8 mouse cellular contexts compared by ENCODE assay signal in genomic region chr13:89741116-89741551, GRCm38 (mm10). TPM values are rescaled to one million over a fixed set of nuclear protein-coding genes. Genes with fewer than 3 reads are reported as not detected.
DNase-seq lines count a peak whose midpoint lies in the region; ATAC-seq lines count a peak whose summit lies in the region.

No protein-coding gene starts in this region.

- no peak for DNase-seq in kidney, adult 8-10 months
- DNase-seq in R1 (ENCODE audit: low read depth, low spot score): peak; percentile 50
- DNase-seq in forebrain, embryonic 10.5 days (ENCODE audit: extremely low spot score, low spot score): peak; percentile 81
- peak; percentile 77 for DNase-seq in hindbrain, embryonic 11.5 days (ENCODE audit: low spot score)
- DNase-seq in thymus, postnatal 36 days: no peak

- H3K27ac ChIP-seq in kidney, embryonic 14.5 days (ENCODE audit: low read depth, low read length): peak overlapping the region; percentile 84
- peak overlapping the region; percentile 95 for H3K27ac ChIP-seq in forebrain, embryonic 10.5 days
- H3K27ac ChIP-seq in hindbrain, embryonic 11.5 days (ENCODE audit: low read depth, low read length): peak overlapping the region; percentile 74
- H3K27ac ChIP-seq in liver, embryonic 15.5 days (replicated peaks): no peak overlapping the region
- H3K27ac ChIP-seq in neural tube, embryonic 15.5 days (replicated peaks): peak overlapping the region; percentile 80

- 1% methylated on average over 14 of the region's 14 CpGs for WGBS in kidney, embryonic 14.5 days
- WGBS in forebrain, embryonic 10.5 days: under 1% methylated on average over 14 of the region's 14 CpGs
- WGBS in hindbrain, embryonic 11.5 days: under 1% methylated on average over 14 of the region's 14 CpGs
- under 1% methylated on average over 14 of the region's 14 CpGs for WGBS in liver, embryonic 15.5 days (ENCODE audit: insufficient replicate concordance)
- WGBS in neural tube, embryonic 15.5 days: 1% methylated on average over 14 of the region's 14 CpGs

- H3K4me2 ChIP-seq in kidney, embryonic 14.5 days (replicated peaks; ENCODE audit: low read depth, low read length): peak overlapping the region; percentile 75
- H3K4me2 ChIP-seq in hindbrain, embryonic 11.5 days (replicated peaks; ENCODE audit: low read depth, low read length): peak overlapping the region; percentile 92
- H3K4me2 ChIP-seq in liver, embryonic 15.5 days: peak overlapping the region; percentile 78
- H3K4me2 ChIP-seq in neural tube, embryonic 15.5 days: peak overlapping the region; percentile 98

- peak overlapping the region; percentile 70 for H3K4me3 ChIP-seq in kidney, embryonic 14.5 days (ENCODE audit: low read length)
- H3K4me3 ChIP-seq in forebrain, embryonic 10.5 days: peak overlapping the region; percentile 74
- peak overlapping the region; percentile 41 for H3K4me3 ChIP-seq in hindbrain, embryonic 11.5 days (ENCODE audit: low read depth, low read length)
- H3K4me3 ChIP-seq in liver, embryonic 15.5 days (replicated peaks): peak overlapping the region; percentile 59
- H3K4me3 ChIP-seq in neural tube, embryonic 15.5 days (replicated peaks): peak overlapping the region; percentile 59

- ATAC-seq in kidney, embryonic 14.5 days (ENCODE audit: low FRiP score, low TSS enrichment): 0 out of 2 replicates have a peak, but pooled peaks have one; percentile 7
- ATAC-seq in hindbrain, embryonic 11.5 days (ENCODE audit: low FRiP score): peak; percentile 32; the same call in 1 of the 2 replicates
- no peak for ATAC-seq in liver, embryonic 15.5 days (ENCODE audit: insufficient read depth)
- ATAC-seq in neural tube, embryonic 15.5 days (ENCODE audit: low FRiP score): peak; percentile 46

- no peaks in the 10 kb centered on the region for H3K9me3 ChIP-seq in kidney, embryonic 14.5 days (ENCODE audit: control insufficient read depth, low read length)
- no peaks in the 10 kb centered on the region for H3K9me3 ChIP-seq in forebrain, embryonic 10.5 days
- no peaks in the 10 kb centered on the region for H3K9me3 ChIP-seq in hindbrain, embryonic 11.5 days (ENCODE audit: control insufficient read depth, low read length)
- no peaks in the 10 kb centered on the region for H3K9me3 ChIP-seq in liver, embryonic 15.5 days (replicated peaks)
- H3K9me3 ChIP-seq in neural tube, embryonic 15.5 days (replicated peaks): no peaks in the 10 kb centered on the region

- H3K36me3 ChIP-seq in kidney, embryonic 14.5 days (ENCODE audit: control insufficient read depth, insufficient read depth, low read length): no peaks in the 10 kb centered on the region
- H3K36me3 ChIP-seq in forebrain, embryonic 10.5 days (replicated peaks): no peaks in the 10 kb centered on the region
- no peaks in the 10 kb centered on the region for H3K36me3 ChIP-seq in hindbrain, embryonic 11.5 days (ENCODE audit: control insufficient read depth, insufficient read depth, low read length)
- no peaks in the 10 kb centered on the region for H3K36me3 ChIP-seq in liver, embryonic 15.5 days (replicated peaks)
- H3K36me3 ChIP-seq in neural tube, embryonic 15.5 days: no peaks in the 10 kb centered on the region

- peak overlapping the region; percentile 80 for H3K9ac ChIP-seq in kidney, embryonic 14.5 days (ENCODE audit: low read depth, low read length)
- H3K9ac ChIP-seq in hindbrain, embryonic 11.5 days (ENCODE audit: low read depth, low read length): peak overlapping the region; percentile 72
- no peak overlapping the region for H3K9ac ChIP-seq in liver, embryonic 15.5 days
- H3K9ac ChIP-seq in neural tube, embryonic 15.5 days (replicated peaks): peak overlapping the region; percentile 55

- no peaks in the 10 kb centered on the region for H3K27me3 ChIP-seq in kidney, embryonic 14.5 days (ENCODE audit: control insufficient read depth, insufficient read depth, low read length)
- peaks cover 10% of the 10 kb centered on the region; the same call in 1 of the 2 replicates for H3K27me3 ChIP-seq in forebrain, embryonic 10.5 days (ENCODE audit: poor library complexity, severe bottlenecking)
- no peaks in the 10 kb centered on the region for H3K27me3 ChIP-seq in hindbrain, embryonic 11.5 days (ENCODE audit: control insufficient read depth, insufficient read depth, low read length)
- H3K27me3 ChIP-seq in liver, embryonic 15.5 days: peaks cover 65% of the 10 kb centered on the region
- no peaks in the 10 kb centered on the region; the same call in 1 of the 2 replicates for H3K27me3 ChIP-seq in neural tube, embryonic 15.5 days (replicated peaks)

- peaks cover 6% of the 10 kb centered on the region; the same call in 1 of the 2 replicates for H3K4me1 ChIP-seq in kidney, embryonic 14.5 days (ENCODE audit: control insufficient read depth, insufficient read depth, low read length)
- H3K4me1 ChIP-seq in forebrain, embryonic 10.5 days: peaks cover 61% of the 10 kb centered on the region
- H3K4me1 ChIP-seq in hindbrain, embryonic 11.5 days (replicated peaks; ENCODE audit: control insufficient read depth, insufficient read depth, low read length): no peaks in the 10 kb centered on the region
- peaks cover 13% of the 10 kb centered on the region; the same call in 1 of the 2 replicates for H3K4me1 ChIP-seq in liver, embryonic 15.5 days (replicated peaks)
- peaks cover 31% of the 10 kb centered on the region for H3K4me1 ChIP-seq in neural tube, embryonic 15.5 days

RNA-seq across cellular contexts. Expression of gene Vcan, which starts 1.2 kb away (rescaled TPM):
- polyA plus RNA-seq in kidney, embryonic 14.5 days (2014; fragmentation: Nextera tagmentation; extraction: Ambion mirVana): 121 and 124 TPM in 2 replicates
- 27.3 and 38.5 TPM in 2 replicates for polyA plus RNA-seq in forebrain, embryonic 10.5 days (2016; fragmentation: Nextera tagmentation; extraction: Ambion mirVana)
- 75.9 and 99.0 TPM in 2 replicates for polyA plus RNA-seq in hindbrain, embryonic 11.5 days (2014; fragmentation: Nextera tagmentation; extraction: Ambion mirVana)
- polyA plus RNA-seq in liver, embryonic 15.5 days (2015; fragmentation: Nextera tagmentation; extraction: Ambion mirVana): 1.0 and 1.2 TPM in 2 replicates
- 19.1 and 21.3 TPM in 2 replicates for polyA plus RNA-seq in neural tube, embryonic 15.5 days (2015; fragmentation: Nextera tagmentation; extraction: Ambion mirVana)

Comparison
In these comparisons a context has a peak if more than half of its experiments do, and no peak if none do; other contexts are left out.
1. DNase-seq: peak in R1 (single experiment), forebrain, embryonic 10.5 days (single experiment) and hindbrain, embryonic 11.5 days (single experiment); none in kidney, adult 8-10 months (0 of 2) and thymus, postnatal 36 days (0 of 2).
2. Peak in every context shown above with its lines, with median percentiles within 50 percentile points of each other: H3K4me2 ChIP-seq and H3K4me3 ChIP-seq.